Mouse (Mus musculus) C2C12 (cell line): ENCODE data around the gene Sh3kbp1.

Source experiments
- CEBPB ChIP-seq: IDR thresholded peaks from one replicate; pipeline ENCODE4 v1.6.1; 2011; ENCODE audit warnings: low read depth, mild to moderate bottlenecking, control low read depth, moderate library complexity
- CTCF ChIP-seq: IDR thresholded peaks from one replicate; pipeline ENCODE4 v1.5.1; 2011; ENCODE audit not compliant: control insufficient read depth, insufficient read depth, insufficient read length
- MAX ChIP-seq: IDR thresholded peaks from one replicate; pipeline ENCODE4 v1.6.1; 2011; ENCODE audit warnings: mild to moderate bottlenecking, control low read depth
- MYOD1 ChIP-seq: IDR thresholded peaks from one replicate; pipeline ENCODE4 v1.6.1; 2011; ENCODE audit warnings: low read depth; ENCODE audit not compliant: control insufficient read depth, insufficient read length
- MYOG ChIP-seq: IDR thresholded peaks from one replicate; pipeline ENCODE4 v1.6.1; 2011; ENCODE audit not compliant: control insufficient read depth, insufficient read length; ENCODE audit errors: extremely low read depth
- USF1 ChIP-seq: IDR thresholded peaks from one replicate; pipeline ENCODE4 v1.6.1; 2011; ENCODE audit warnings: low read depth, mild to moderate bottlenecking, control low read depth, moderate library complexity

GRCm38 (mm10) chrX:159911613-159912012 lies 284.5 kb downstream of the Sh3kbp1 start:
- TF ChIP-seq CTCF (no peak), USF1 (no peak), MYOD1 (no peak), MYOG (no peak), CEBPB (no peak), MAX (no peak)
